ENCODE assay signal across 9 mouse cellular contexts in genomic region chr7:81454331-81455039, GRCm38 (mm10). TPM values are rescaled to one million over a fixed set of nuclear protein-coding genes. Genes with fewer than 3 reads are reported as not detected.
DNase-seq lines count a peak whose midpoint lies in the region; ATAC-seq and TF ChIP-seq lines count a peak whose summit lies in the region.
"Had no signal": no experiment of that assay in that cellular context is flagged by ENCODE, and none has a peak within 500 bp of the region (broad histone marks: within the 10 kb centered on the region; RNA-seq: fewer than 3 reads in every experiment).

No protein-coding gene starts in this region.

- H3K27ac ChIP-seq in hindbrain, embryonic 12.5 days: no peak overlapping the region

- H3K36me3 ChIP-seq in hindbrain, embryonic 12.5 days: no peaks in the 10 kb centered on the region

- H3K9ac ChIP-seq in hindbrain, embryonic 12.5 days: peak overlapping the region; percentile 59

- H3K9me3 ChIP-seq in hindbrain, embryonic 12.5 days (replicated peaks): no peaks in the 10 kb centered on the region

- H3K27me3 ChIP-seq in Patski: peaks cover 7% of the 10 kb centered on the region
- H3K27me3 ChIP-seq in hindbrain, embryonic 12.5 days: peaks cover 80% of the 10 kb centered on the region

- WGBS in hindbrain, embryonic 12.5 days: 2% methylated on average over 54 of the region's 87 CpGs

- peak overlapping the region; percentile 57 for H3K4me3 ChIP-seq in hindbrain, embryonic 12.5 days

- CTCF ChIA-PET in Patski (lab: Charles Lee): no interaction called here

- H3K4me1 ChIP-seq in hindbrain, embryonic 12.5 days: peaks cover 24% of the 10 kb centered on the region

- POLR2A ChIA-PET in Patski (lab: Charles Lee): no interaction called here

- no peak for TF ChIP-seq CTCF in Patski (IDR thresholded peaks at IDR 0.05)

- ATAC-seq in Patski: peak; percentile 48
- ATAC-seq in hindbrain, embryonic 12.5 days (ENCODE audit: low FRiP score): peak; percentile 53

- in situ Hi-C loops in Patski (cut with MboI; ENCODE audit: low pct_unique_long_range_greater_than_20kb): loop anchor here (5.0 kb wide), 1 partner anchor 38 kb away; the partner anchor contains the start of gene Ap3b2

- peak overlapping the region; percentile 92 for H3K4me2 ChIP-seq in hindbrain, embryonic 12.5 days (replicated peaks)

- DNase-seq in Patski (ENCODE audit: low read depth, low spot score): no peak
- peak; percentile 57 to 63 for DNase-seq in cerebellum, adult 18-20 months
- peak; percentile 61 to 69 for DNase-seq in frontal cortex, postnatal 36 days (ENCODE audit: low spot score in 2 of 2)
- peak; percentile 49 to 66 for DNase-seq in layer of hippocampus, postnatal 10 days (ENCODE audit: low spot score in 2 of 2)
- peak; percentile 37 for DNase-seq in lung, postnatal 10 days
- DNase-seq in right cerebral cortex, postnatal 14 days: peak; percentile 70
- DNase-seq in T-cell, adult 2 months (ENCODE audit: low spot score): no peak

RNA-seq across cellular contexts. Expression of gene Cpeb1, which starts 0.8 kb away (rescaled TPM):
- 9.5 TPM for polyA plus RNA-seq in Patski (2021)
- polyA plus RNA-seq in hindbrain, embryonic 12.5 days (2016; fragmentation: Nextera tagmentation; extraction: Ambion mirVana): 2.5 and 2.9 TPM in 2 replicates
- 10 to 100 TPM; 37.5 to 43.0 TPM for total RNA-seq in layer of hippocampus, postnatal 10 days (2021)
- total RNA-seq: neutrophil, adult 5-6 weeks had no signal

RNA-seq across cellular contexts. Expression of gene Ap3b2, which starts 39.2 kb away (rescaled TPM):
- polyA plus RNA-seq in Patski (2021): 0.03 TPM
- polyA plus RNA-seq in hindbrain, embryonic 12.5 days (2016; fragmentation: Nextera tagmentation; extraction: Ambion mirVana): 73.3 and 75.0 TPM in 2 replicates
- total RNA-seq in layer of hippocampus, postnatal 10 days (2021): 100 to 1,000 TPM; 150 to 154 TPM
- total RNA-seq: neutrophil, adult 5-6 weeks had no signal

RNA-seq across cellular contexts. Expression of gene BC048679, which starts 43.6 kb away (rescaled TPM):
- polyA plus RNA-seq in Patski (2021): not detected
- not detected in 2 replicates for polyA plus RNA-seq in hindbrain, embryonic 12.5 days (2016; fragmentation: Nextera tagmentation; extraction: Ambion mirVana)
- not detected for total RNA-seq in layer of hippocampus, postnatal 10 days (2021)
- total RNA-seq: neutrophil, adult 5-6 weeks had no signal

Comparison
In these comparisons a context has a peak if more than half of its experiments do, and no peak if none do; other contexts are left out.
1. DNase-seq: peak in cerebellum, adult 18-20 months (2 of 2), frontal cortex, postnatal 36 days (2 of 2), layer of hippocampus, postnatal 10 days (2 of 2), lung, postnatal 10 days (single experiment) and right cerebral cortex, postnatal 14 days (single experiment); none in Patski (single experiment) and T-cell, adult 2 months (single experiment).
2. RNA of gene Ap3b2, which starts 39.2 kb away (polyA plus RNA-seq): 73.3 to 75.0 TPM in hindbrain, embryonic 12.5 days; 0.03 TPM in Patski (single experiment); every median in the first group is over 10 times any median in the second.